Mouse (Mus musculus) CH12.LX (cell line): ENCODE results near the gene Clcn2.

Experiments used
- CHD2 ChIP-seq: IDR thresholded peaks from 2 replicates; pipeline ENCODE4 v1.6.1; 2011; ENCODE audit warnings: low read length, improper control_type of control experiment
- CTCF ChIP-seq, 2 experiments: IDR thresholded peaks in 1 of 2; conservative IDR thresholded peaks in 1 of 2; 2 replicates each; pipeline ENCODE4 v1.5.1; 2011 to 2012; ENCODE audit warnings: low read depth in 2 of 2, low read length in 2 of 2, improper control_type of control experiment in 1 of 2, inconsistent platforms in 1 of 2, mild to moderate bottlenecking in 1 of 2, moderate library complexity in 1 of 2
- E2F4 ChIP-seq: IDR thresholded peaks from 2 replicates; pipeline ENCODE4 v1.6.1; 2011; ENCODE audit warnings: low read depth, low read length, improper control_type of control experiment; ENCODE audit not compliant: insufficient replicate concordance
- HCFC1 ChIP-seq: IDR thresholded peaks from 2 replicates; pipeline ENCODE4 v1.6.1; 2012; ENCODE audit warnings: low read depth, mild to moderate bottlenecking, inconsistent platforms, low read length, improper control_type of control experiment
- KAT2A ChIP-seq: IDR thresholded peaks from 2 replicates; pipeline ENCODE4 v1.6.1; 2012; ENCODE audit warnings: low read length, improper control_type of control experiment, inconsistent platforms; ENCODE audit not compliant: insufficient replicate concordance
- MAFK ChIP-seq: IDR thresholded peaks from 2 replicates; pipeline ENCODE4 v1.6.1; 2011; ENCODE audit warnings: low read length, improper control_type of control experiment; ENCODE audit not compliant: insufficient replicate concordance
- NELFE ChIP-seq: IDR thresholded peaks from 2 replicates; pipeline ENCODE4 v1.6.1; 2011; ENCODE audit warnings: low read depth, low read length, improper control_type of control experiment
- POLR2A ChIP-seq: IDR thresholded peaks from 2 replicates; pipeline ENCODE4 v1.6.1; 2011; ENCODE audit warnings: low read depth, mild to moderate bottlenecking, improper control_type of control experiment, low read length

- TF ChIP-seq NELFE (peak; percentile 93), HCFC1 (peak; percentile 87), CHD2 (no peak), KAT2A (peak; percentile 76; the same call in 1 of the 2 replicates), CTCF (conservative IDR thresholded peaks at IDR 0.05 in 1 of 2, IDR thresholded peaks at IDR 0.05 in 1 of 2; ENCODE audit: low read depth in 2 of 2, low read length in 2 of 2) (peak in 1 of 2 experiments; percentile 89; a peak in 2 of 4 replicates), MAFK (no peak), E2F4 (no peak), POLR2A (peak; percentile 94)
These were observed at the start of gene Clcn2, which contains the start of gene Polr2h for GRCm38 (mm10) chr16:20717181-20717977.
